Mouse (Mus musculus) brain, embryonic 14.5 days (tissue): ENCODE measurements around the gene Slc47a2. TPM values are rescaled to one million over a fixed set of nuclear protein-coding genes. Genes with fewer than 3 reads are reported as not detected.

Experiments
- DNase-seq: peaks from one replicate; pipeline ENCODE4 v3.0.0-alpha.2; 2011; ENCODE audit warnings: low read depth
- CTCF ChIP-seq: fragments of 200-500 bp; IDR thresholded peaks from 2 replicates; pipeline ENCODE4 v1.5.1; 2012; ENCODE audit warnings: inconsistent platforms, mild to moderate bottlenecking, moderate library complexity, borderline replicate concordance; ENCODE audit not compliant: insufficient read depth, insufficient read length; ENCODE audit errors: extremely low read depth
- POLR2A ChIP-seq: fragments of 200-500 bp; IDR thresholded peaks from 2 replicates; pipeline ENCODE4 v1.6.1; 2012; ENCODE audit warnings: mild to moderate bottlenecking, inconsistent platforms, borderline replicate concordance; ENCODE audit not compliant: poor library complexity, insufficient read depth, insufficient read length, severe bottlenecking; ENCODE audit errors: extremely low read depth
- polyA plus RNA-seq: library from polyadenylated mRNA; depleted of rRNA; stranded (reverse); fragments of >200 nt; gene quantifications from 2 replicates; pipeline ENCODE4 v1.2.3, GENCODE M21; 2012

Slc47a2 gene
- polyA plus RNA-seq, 1 experiment: not detected

DNA sequence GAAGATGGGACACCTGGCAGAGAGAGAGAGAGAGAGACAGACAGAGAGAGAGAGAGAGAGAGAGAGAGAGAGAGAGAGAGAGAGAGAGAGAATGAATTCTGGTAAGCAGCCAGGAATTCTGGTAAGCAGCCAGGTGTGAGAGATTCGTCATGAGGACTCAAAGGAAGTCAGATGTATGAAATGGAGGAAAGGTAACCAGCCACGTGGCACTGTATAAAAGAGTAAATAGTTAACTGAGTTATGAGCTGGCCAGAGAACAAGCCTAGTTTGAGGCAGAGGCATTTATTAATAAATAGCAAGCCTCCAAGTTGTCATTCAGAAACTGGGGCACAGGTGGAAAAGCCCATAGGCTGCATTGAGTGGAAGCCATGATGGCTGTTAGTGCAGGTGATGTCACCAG, 44.8 kb downstream of the Slc47a2 start:
- no peak for TF ChIP-seq CTCF
- no peak for DNase-seq

DNA sequence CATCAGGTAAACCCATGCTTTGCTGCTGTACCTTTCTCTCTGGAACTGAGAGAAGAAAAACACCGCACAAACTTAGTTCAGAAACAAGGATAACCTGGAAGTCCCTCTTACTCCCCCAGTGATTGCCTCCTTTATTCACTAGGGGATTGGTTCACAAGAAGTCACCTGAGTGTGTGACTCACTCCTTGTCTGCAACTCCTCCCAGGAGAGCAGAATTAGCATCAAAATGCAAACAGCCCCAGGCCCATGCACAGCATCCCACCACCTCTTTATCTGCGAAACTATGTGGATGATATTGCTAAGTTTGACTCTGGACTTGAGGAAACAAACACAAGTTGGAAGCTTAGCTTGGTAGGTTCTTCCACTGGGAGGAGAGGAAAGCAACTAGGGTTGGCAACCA, 45.3 kb downstream of the Slc47a2 start:
- no peak for TF ChIP-seq CTCF
- TF ChIP-seq POLR2A: no peak
- DNase-seq: no peak

DNA sequence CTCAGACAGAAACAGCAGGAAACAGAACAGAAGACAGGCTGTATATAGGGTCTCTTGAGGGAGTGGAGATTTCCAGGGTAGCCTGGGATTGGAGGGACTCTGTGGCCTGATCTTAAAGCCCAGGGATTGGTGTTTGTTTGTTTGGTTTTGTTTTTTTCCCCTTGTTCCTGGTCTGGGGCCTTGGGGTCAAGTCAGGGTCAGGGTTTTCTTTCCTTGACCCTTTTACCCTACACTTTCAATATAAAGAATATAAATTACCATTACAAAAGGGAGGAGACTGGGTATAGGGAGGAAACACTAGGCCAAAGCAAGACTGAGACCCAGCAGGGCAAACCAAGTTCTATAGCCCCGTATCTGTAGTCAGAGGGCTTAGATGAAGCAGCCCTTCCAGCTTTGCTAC, 46.1 kb downstream of the Slc47a2 start:
- TF ChIP-seq CTCF: no peak
- no peak for TF ChIP-seq POLR2A
- no peak for DNase-seq

DNA sequence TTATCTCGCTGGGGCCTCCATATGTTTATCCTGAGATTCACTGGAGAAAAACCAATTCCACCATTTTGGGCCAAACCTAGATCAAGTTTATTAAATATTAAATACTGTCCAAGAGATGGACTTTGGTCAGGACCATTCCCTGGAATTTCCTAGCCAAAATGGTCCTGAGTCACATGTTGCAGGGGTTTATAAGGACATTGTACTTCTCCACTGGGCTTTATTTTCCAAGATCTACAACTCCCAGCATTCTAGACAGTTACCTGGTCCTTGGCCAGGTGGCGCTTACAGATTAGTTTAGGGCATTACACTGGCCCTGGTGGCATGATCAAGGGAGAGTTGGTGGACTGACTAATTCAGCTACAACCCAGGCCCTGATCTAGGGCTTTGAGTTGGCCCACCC, 47.1 kb downstream of the Slc47a2 start:
- TF ChIP-seq CTCF (no peak), POLR2A (no peak)
- no peak for DNase-seq

- no peak for TF ChIP-seq CTCF
- TF ChIP-seq POLR2A: no peak
- DNase-seq: no peak
Observed at GRCm38 (mm10) chr11:61294431-61294830, 48.2 kb downstream of the Slc47a2 start.

DNA sequence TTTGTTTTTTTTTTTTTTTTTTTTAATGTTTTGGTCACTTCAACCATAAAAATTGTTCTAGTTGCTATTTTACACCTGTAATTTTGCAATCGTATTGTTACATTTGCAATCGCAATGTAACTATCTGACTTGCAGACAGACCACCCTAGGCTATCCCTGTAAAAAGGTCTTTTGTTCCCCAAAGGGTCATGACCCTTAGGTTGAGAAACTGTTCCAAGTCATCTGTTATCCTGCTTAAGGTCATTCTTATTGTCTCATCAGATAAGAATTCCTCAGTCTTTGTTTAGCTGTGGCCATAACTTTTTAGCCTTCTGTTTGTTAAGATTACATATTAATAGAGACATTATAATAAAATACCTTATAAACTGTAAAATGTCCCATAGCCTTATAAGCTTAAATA, 49.4 kb downstream of the Slc47a2 start:
- no peak for TF ChIP-seq CTCF
- TF ChIP-seq POLR2A: no peak
- no peak for DNase-seq

- TF ChIP-seq POLR2A (no peak), CTCF (no peak)
- DNase-seq: no peak
Observed at GRCm38 (mm10) chr11:61284323-61284722, 58.3 kb downstream of the Slc47a2 start.

DNA sequence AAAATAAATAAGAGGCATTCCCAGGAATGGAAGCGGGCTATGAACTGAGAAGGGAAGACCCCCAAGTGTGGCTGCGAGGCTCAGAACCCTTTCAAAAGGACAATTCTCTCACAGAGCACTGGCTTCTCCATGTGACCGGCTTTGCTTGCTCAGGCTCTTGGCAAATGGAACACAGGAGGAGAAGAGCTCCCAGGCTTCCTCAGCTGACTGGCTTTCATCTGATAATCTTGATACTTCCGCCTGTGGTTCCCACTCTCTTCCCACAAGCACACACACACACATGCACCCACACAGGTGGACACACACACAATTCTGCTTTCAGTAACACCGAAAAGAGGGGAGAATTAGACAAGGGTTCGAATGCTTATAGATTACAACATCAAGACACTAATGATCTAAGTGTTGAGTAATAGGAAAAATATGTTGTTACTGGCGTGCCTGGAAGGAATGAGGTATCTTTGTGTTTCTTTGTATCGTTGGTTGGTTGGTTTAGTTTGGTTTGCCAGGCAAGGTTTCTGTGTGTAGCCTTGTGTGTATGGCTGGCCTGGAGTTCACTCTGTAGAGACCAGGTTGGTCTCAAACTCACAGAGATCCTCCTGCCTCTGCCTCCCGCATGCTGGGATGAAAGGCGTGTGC, 59.1 kb downstream of the Slc47a2 start:
- no peak for DNase-seq
- TF ChIP-seq POLR2A: no peak
- TF ChIP-seq CTCF: no peak

DNA sequence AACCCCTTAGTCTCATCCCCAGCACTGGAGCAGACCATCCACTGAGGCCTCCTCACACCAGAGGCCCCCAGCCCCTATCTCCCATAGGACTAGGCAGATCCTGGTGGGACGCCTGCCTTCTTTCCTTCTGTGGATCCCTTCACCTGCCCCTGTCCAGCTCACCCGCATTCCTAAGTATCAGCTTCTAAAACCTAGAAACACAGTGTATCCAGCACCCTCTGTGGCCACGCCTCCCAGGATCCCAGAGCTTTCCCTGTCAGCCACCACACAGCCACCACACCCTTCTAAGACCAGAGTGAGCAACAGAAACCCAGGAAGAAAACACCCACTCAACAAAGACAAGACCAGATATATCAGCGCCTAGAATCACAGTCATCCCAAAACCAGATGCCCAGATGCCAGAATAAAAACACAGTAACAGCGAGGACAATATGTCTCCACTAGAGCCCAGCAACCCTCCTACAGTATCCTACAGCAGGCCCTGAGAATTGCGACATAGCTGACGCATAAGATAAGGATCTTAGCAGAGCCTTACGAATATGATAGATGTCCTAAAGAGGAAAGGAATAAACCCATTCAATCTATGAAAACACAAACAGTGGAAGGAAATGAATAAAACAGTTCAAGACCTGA, 64.1 kb downstream of the Slc47a2 start:
- TF ChIP-seq CTCF (no peak), POLR2A (no peak)
- DNase-seq: no peak

- TF ChIP-seq CTCF: no peak
- no peak for TF ChIP-seq POLR2A
- no peak for DNase-seq
Observed at GRCm38 (mm10) chr11:61277937-61278336, 64.7 kb downstream of the Slc47a2 start.

DNA sequence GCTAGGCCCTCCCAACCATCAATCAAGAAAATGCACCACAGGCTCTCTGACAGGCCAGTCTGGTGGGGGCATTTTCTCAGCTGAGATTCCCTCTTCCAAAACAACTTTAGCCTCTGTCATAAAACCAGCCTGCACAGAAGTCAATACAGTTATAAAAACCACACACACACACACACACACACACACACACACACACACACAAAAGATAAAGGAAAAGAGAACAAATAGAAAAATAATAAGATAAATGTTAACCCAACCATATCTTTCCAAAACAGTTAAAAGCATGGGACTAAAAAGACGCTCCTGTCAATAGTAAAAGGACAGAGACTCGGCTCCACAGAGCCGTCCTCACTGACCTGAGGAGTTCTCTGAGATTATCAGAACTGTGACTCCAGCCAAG, 66.2 kb downstream of the Slc47a2 start:
- no peak for TF ChIP-seq CTCF
- no peak for TF ChIP-seq POLR2A
- DNase-seq: no peak

DNA sequence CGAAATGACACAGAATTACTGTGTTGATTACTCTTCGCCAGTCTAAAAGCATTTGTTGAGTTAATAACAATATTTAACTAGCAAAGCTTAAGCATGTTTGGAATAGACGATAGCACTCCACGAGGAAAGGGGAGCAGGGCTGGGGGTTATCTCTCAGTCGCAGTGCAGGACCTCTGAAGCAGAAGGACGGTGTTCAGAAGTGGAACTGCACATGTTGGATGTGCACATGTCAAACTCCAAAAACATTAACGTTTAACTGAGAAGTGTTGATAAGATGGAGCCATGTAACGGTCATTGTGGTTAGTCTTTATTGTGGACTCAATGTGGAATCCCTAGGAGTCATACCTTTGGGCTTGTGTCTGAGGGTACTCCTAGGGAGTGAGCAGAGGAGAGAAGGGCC, 67.6 kb downstream of the Slc47a2 start:
- TF ChIP-seq POLR2A (no peak), CTCF (no peak)
- no peak for DNase-seq

GRCm38 (mm10) chr11:61274421-61274820, 68.2 kb downstream of the Slc47a2 start:
- TF ChIP-seq POLR2A: no peak
- no peak for DNase-seq

DNA sequence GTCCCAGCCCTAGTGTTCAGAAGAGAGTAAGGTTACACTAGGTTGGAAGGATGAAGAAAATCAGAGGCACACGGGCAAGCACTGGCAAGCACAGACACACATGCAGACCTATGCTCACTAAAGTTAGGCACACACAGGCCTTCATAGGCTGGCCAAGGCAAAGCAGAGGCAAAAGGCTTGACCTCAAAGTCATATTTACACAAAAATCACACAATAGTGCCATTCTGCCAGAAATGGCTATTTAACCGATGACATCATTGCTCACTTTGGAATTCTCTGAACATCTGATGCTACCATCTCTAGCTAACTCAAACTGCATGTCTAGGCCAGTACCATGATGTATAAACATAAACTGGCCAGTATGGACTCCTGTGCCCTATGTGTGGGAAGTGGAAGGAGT, 68.7 kb downstream of the Slc47a2 start:
- TF ChIP-seq CTCF: no peak
- no peak for TF ChIP-seq POLR2A
- DNase-seq: no peak
